Mouse (Mus musculus) macrophage (primary cell): ENCODE results near the gene Prkag2. TPM values are rescaled to one million over a fixed set of nuclear protein-coding genes. Genes with fewer than 3 reads are reported as not detected.
"Not testable (repeated sequence)": the region's sequence is repeated elsewhere in the genome, so short reads cannot be mapped to it uniquely, and the experiment has no call there.

Experiments
- H3K27ac ChIP-seq: fragments of 350-480 bp; formaldehyde crosslinking; 2 replicates; pipeline ENCODE4 v1.9.0; 2021
- H3K36me3 ChIP-seq: fragments of 350-480 bp; formaldehyde crosslinking; 2 replicates; pipeline ENCODE4 v1.9.0; 2021; ENCODE audit errors: inconsistent target
- H3K4me3 ChIP-seq: fragments of 350-480 bp; formaldehyde crosslinking; 2 replicates; pipeline ENCODE4 v1.9.0; 2021; ENCODE audit errors: inconsistent target
- H3K79me2 ChIP-seq: fragments of 350-480 bp; formaldehyde crosslinking; 2 replicates; pipeline ENCODE4 v1.9.0; 2021; ENCODE audit errors: inconsistent target
- WGBS: methylation state at CpG from one replicate; pipeline ENCODE4 v1.1.7; 2026; ENCODE audit warnings: inconsistent platforms; ENCODE audit not compliant: missing documents; 5-methylcytosine and 5-hydroxymethylcytosine counted together
- polyA plus RNA-seq: library from polyadenylated mRNA; stranded (reverse); fragments of 250-400 nt; gene quantifications from 3 replicates; pipeline ENCODE4 v1.2.4, GENCODE M21; 2018; ENCODE audit warnings: inconsistent platforms

The Prkag2 gene
- polyA plus RNA-seq, 1 experiment from 2014 or later, result 28.2 TPM

GRCm38 (mm10) chr5:25079766-25080265 is 20.6 kb downstream of the Prkag2 start:
- WGBS, result 95% methylated on average over 8 of the region's 9 CpGs
- peaks cover 57% of the 10 kb centered on the region for H3K79me2 ChIP-seq
- no peak overlapping the region for H3K27ac ChIP-seq
- H3K4me3 ChIP-seq, result no peak overlapping the region
- no peaks in the 10 kb centered on the region for H3K36me3 ChIP-seq

- WGBS, result 86% methylated on average over 8 of the region's 8 CpGs
- H3K36me3 ChIP-seq, result no peaks in the 10 kb centered on the region
- peaks cover 63% of the 10 kb centered on the region; the same call in 1 of the 2 replicates for H3K79me2 ChIP-seq
- H3K4me3 ChIP-seq, result no peak overlapping the region
- H3K27ac ChIP-seq, result no peak overlapping the region
These were observed 22.4 kb downstream of the Prkag2 start for GRCm38 (mm10) chr5:25077873-25078651.

- not testable (repeated sequence) for H3K4me3 ChIP-seq, H3K36me3 ChIP-seq, H3K27ac ChIP-seq
- H3K79me2 ChIP-seq, result peaks cover 63% of the 10 kb centered on the region; the same call in 1 of the 2 replicates
- WGBS, result 96% methylated on average over 13 of the region's 13 CpGs
These were observed 23.2 kb downstream of the Prkag2 start for GRCm38 (mm10) chr5:25077258-25077657.

- Histone ChIP-seq H3K79me2 (peaks cover 58% of the 10 kb centered on the region; the same call in 1 of the 2 replicates), H3K36me3 (no peaks in the 10 kb centered on the region), H3K4me3 (no peak overlapping the region), H3K27ac (no peak overlapping the region)
- 94% methylated on average over 4 of the region's 4 CpGs for WGBS
These were observed 24.8 kb downstream of the Prkag2 start for GRCm38 (mm10) chr5:25075623-25076022.

GRCm38 (mm10) chr5:25069815-25070214 is 30.6 kb downstream of the Prkag2 start:
- H3K36me3 ChIP-seq, result no peaks in the 10 kb centered on the region
- no peak overlapping the region for H3K4me3 ChIP-seq
- H3K79me2 ChIP-seq, result peaks cover 42% of the 10 kb centered on the region; the same call in 1 of the 2 replicates
- WGBS, result 61% methylated on average over 5 of the region's 5 CpGs
- no peak overlapping the region for H3K27ac ChIP-seq

GRCm38 (mm10) chr5:25067122-25067521 is 33.3 kb downstream of the Prkag2 start:
- 89% methylated on average over 6 of the region's 6 CpGs for WGBS
- H3K4me3 ChIP-seq, result no peak overlapping the region
- H3K27ac ChIP-seq, result no peak overlapping the region
- peaks cover 44% of the 10 kb centered on the region; the same call in 1 of the 2 replicates for H3K79me2 ChIP-seq
- H3K36me3 ChIP-seq, result no peaks in the 10 kb centered on the region

GRCm38 (mm10) chr5:25064270-25065232 is 35.9 kb downstream of the Prkag2 start:
- Histone ChIP-seq H3K4me3 (no peak overlapping the region), H3K27ac (no peak overlapping the region), H3K36me3 (no peaks in the 10 kb centered on the region), H3K79me2 (peaks cover 34% of the 10 kb centered on the region; the same call in 1 of the 2 replicates)
- 84% methylated on average over 8 of the region's 8 CpGs for WGBS

GRCm38 (mm10) chr5:25062506-25063132 is 37.8 kb downstream of the Prkag2 start:
- WGBS, result 86% methylated on average over 17 of the region's 17 CpGs
- H3K79me2 ChIP-seq, result peaks cover 29% of the 10 kb centered on the region; the same call in 1 of the 2 replicates
- no peak overlapping the region for H3K4me3 ChIP-seq
- H3K36me3 ChIP-seq, result no peaks in the 10 kb centered on the region
- H3K27ac ChIP-seq, result no peak overlapping the region

GRCm38 (mm10) chr5:25058853-25059741 is 41.3 kb downstream of the Prkag2 start:
- 94% methylated on average over 21 of the region's 21 CpGs for WGBS
- H3K36me3 ChIP-seq, result no peaks in the 10 kb centered on the region
- no peak overlapping the region for H3K4me3 ChIP-seq
- H3K79me2 ChIP-seq, result peaks cover 8% of the 10 kb centered on the region; the same call in 1 of the 2 replicates
- H3K27ac ChIP-seq, result no peak overlapping the region

GRCm38 (mm10) chr5:25058417-25058816 is 42.0 kb downstream of the Prkag2 start:
- H3K36me3 ChIP-seq, result no peaks in the 10 kb centered on the region
- no peak overlapping the region for H3K4me3 ChIP-seq
- no peak overlapping the region for H3K27ac ChIP-seq
- H3K79me2 ChIP-seq, result peaks cover 1% of the 10 kb centered on the region; the same call in 1 of the 2 replicates
- WGBS, result 89% methylated on average over 7 of the region's 7 CpGs

- H3K36me3 ChIP-seq, result no peaks in the 10 kb centered on the region
- H3K27ac ChIP-seq, result no peak overlapping the region
- no peaks in the 10 kb centered on the region; the same call in 1 of the 2 replicates for H3K79me2 ChIP-seq
- WGBS, result 91% methylated on average over 4 of the region's 4 CpGs
- no peak overlapping the region for H3K4me3 ChIP-seq
These were observed 45.2 kb downstream of the Prkag2 start for GRCm38 (mm10) chr5:25055288-25055687.

GRCm38 (mm10) chr5:25053971-25054658 is 46.3 kb downstream of the Prkag2 start:
- no peaks in the 10 kb centered on the region; the same call in 1 of the 2 replicates for H3K79me2 ChIP-seq
- WGBS, result 85% methylated on average over 7 of the region's 7 CpGs
- H3K4me3 ChIP-seq, result no peak overlapping the region
- no peaks in the 10 kb centered on the region for H3K36me3 ChIP-seq
- H3K27ac ChIP-seq, result no peak overlapping the region

GRCm38 (mm10) chr5:25050827-25051226 is 49.6 kb downstream of the Prkag2 start:
- H3K27ac ChIP-seq, result no peak overlapping the region
- 34% methylated on average over 8 of the region's 8 CpGs for WGBS
- H3K36me3 ChIP-seq, result no peaks in the 10 kb centered on the region
- no peaks in the 10 kb centered on the region; the same call in 1 of the 2 replicates for H3K79me2 ChIP-seq
- no peak overlapping the region for H3K4me3 ChIP-seq
